Mouse (Mus musculus): ENCODE results near the gene Elmo1. TPM values are rescaled to one million over a fixed set of nuclear protein-coding genes. Genes with fewer than 3 reads are reported as not detected.

Elmo1 gene
- polyA plus RNA-seq, 1 experiment = 16.1 TPM

DNA sequence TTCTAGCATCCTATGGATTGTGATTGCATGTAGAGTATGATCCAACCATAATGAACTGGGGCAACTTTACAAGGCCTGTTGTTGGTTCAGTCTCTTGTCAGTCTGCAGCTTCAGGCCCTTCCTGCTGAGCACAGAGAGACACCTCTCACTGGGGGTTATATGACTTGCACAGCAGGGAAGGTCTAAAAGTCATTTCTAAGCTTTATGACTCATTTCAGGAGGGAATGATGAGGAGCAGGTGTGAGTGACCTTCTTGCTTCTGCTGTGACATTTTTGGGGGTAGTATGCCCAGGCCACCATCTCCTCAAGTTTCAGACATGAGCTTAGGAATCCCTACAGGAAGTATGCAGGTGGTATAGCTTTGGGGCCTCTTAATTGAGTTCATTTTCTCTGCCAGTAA is 46.4 kb downstream of the Elmo1 start:
- no peak overlapping the region for H3K27ac ChIP-seq (ENCODE audit: insufficient read depth, low read length)
- no peak overlapping the region for H3K4me3 ChIP-seq (ENCODE audit: low read depth, low read length)
- H3K36me3 ChIP-seq (ENCODE audit: control insufficient read depth, insufficient read depth, low read length, poor library complexity, severe bottlenecking) = no peaks in the 10 kb centered on the region
- peaks cover 5% of the 10 kb centered on the region; the same call in 1 of the 2 replicates for H3K9me3 ChIP-seq (replicated peaks; ENCODE audit: control insufficient read depth, insufficient read depth, low read length, poor library complexity, severe bottlenecking)
- H3K4me1 ChIP-seq (ENCODE audit: control insufficient read depth, insufficient read depth, low read length) = peaks cover 6% of the 10 kb centered on the region
- H3K9ac ChIP-seq (ENCODE audit: low read depth, poor library complexity, severe bottlenecking) = no peak overlapping the region
- TF ChIP-seq POLR2A (IDR thresholded peaks at IDR 0.05; ENCODE audit: insufficient read depth, low read length) (no peak), EP300 (IDR thresholded peaks at IDR 0.05; ENCODE audit: insufficient read depth, low read depth, low read length) (no peak), CTCF (IDR thresholded peaks at IDR 0.05; ENCODE audit: low read depth, low read length) (no peak)
- H3K27me3 ChIP-seq (ENCODE audit: control insufficient read depth, insufficient read depth, low read length, poor library complexity, severe bottlenecking) = no peaks in the 10 kb centered on the region

GRCm38 (mm10) chr13:20138466-20138865 is 48.1 kb downstream of the Elmo1 start:
- no peak overlapping the region for H3K9ac ChIP-seq (ENCODE audit: low read depth, poor library complexity, severe bottlenecking)
- peaks cover 2% of the 10 kb centered on the region for H3K4me1 ChIP-seq (ENCODE audit: control insufficient read depth, insufficient read depth, low read length)
- H3K27me3 ChIP-seq (ENCODE audit: control insufficient read depth, insufficient read depth, low read length, poor library complexity, severe bottlenecking) = no peaks in the 10 kb centered on the region
- TF ChIP-seq POLR2A (IDR thresholded peaks at IDR 0.05; ENCODE audit: insufficient read depth, low read length) (no peak), CTCF (IDR thresholded peaks at IDR 0.05; ENCODE audit: low read depth, low read length) (no peak), EP300 (IDR thresholded peaks at IDR 0.05; ENCODE audit: insufficient read depth, low read depth, low read length) (no peak)
- no peaks in the 10 kb centered on the region for H3K36me3 ChIP-seq (ENCODE audit: control insufficient read depth, insufficient read depth, low read length, poor library complexity, severe bottlenecking)
- peaks cover 5% of the 10 kb centered on the region; the same call in 1 of the 2 replicates for H3K9me3 ChIP-seq (replicated peaks; ENCODE audit: control insufficient read depth, insufficient read depth, low read length, poor library complexity, severe bottlenecking)
- no peak overlapping the region for H3K27ac ChIP-seq (ENCODE audit: insufficient read depth, low read length)
- no peak overlapping the region for H3K4me3 ChIP-seq (ENCODE audit: low read depth, low read length)

DNA sequence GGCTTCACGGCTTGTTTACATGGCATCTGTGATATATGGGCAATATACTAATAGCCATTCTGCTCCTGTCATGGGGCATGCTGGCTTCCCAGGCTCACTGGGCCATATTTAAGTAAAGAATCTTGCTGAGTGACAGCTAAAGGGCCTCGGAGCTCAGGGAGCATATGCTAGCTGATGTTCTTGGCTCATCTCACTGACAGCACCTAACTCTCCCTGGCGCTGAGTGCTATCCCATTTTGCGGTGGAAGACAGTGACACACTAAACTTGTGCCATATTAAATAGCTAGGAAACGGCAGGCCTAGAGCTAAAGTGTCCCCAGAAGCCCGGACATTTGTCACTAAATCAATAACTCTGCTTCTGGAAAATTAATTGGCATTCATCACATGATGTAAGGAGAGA is 48.7 kb downstream of the Elmo1 start:
- Histone ChIP-seq H3K9ac (ENCODE audit: low read depth, poor library complexity, severe bottlenecking) (no peak overlapping the region), H3K27me3 (ENCODE audit: control insufficient read depth, insufficient read depth, low read length, poor library complexity, severe bottlenecking) (no peaks in the 10 kb centered on the region), H3K4me3 (ENCODE audit: low read depth, low read length) (no peak overlapping the region), H3K27ac (ENCODE audit: insufficient read depth, low read length) (no peak overlapping the region), H3K9me3 (replicated peaks; ENCODE audit: control insufficient read depth, insufficient read depth, low read length, poor library complexity, severe bottlenecking) (peaks cover 5% of the 10 kb centered on the region; the same call in 1 of the 2 replicates), H3K4me1 (ENCODE audit: control insufficient read depth, insufficient read depth, low read length) (no peaks in the 10 kb centered on the region), H3K36me3 (ENCODE audit: control insufficient read depth, insufficient read depth, low read length, poor library complexity, severe bottlenecking) (no peaks in the 10 kb centered on the region)
- TF ChIP-seq EP300 (IDR thresholded peaks at IDR 0.05; ENCODE audit: insufficient read depth, low read depth, low read length) (no peak), CTCF (IDR thresholded peaks at IDR 0.05; ENCODE audit: low read depth, low read length) (no peak), POLR2A (IDR thresholded peaks at IDR 0.05; ENCODE audit: insufficient read depth, low read length) (no peak)

DNA sequence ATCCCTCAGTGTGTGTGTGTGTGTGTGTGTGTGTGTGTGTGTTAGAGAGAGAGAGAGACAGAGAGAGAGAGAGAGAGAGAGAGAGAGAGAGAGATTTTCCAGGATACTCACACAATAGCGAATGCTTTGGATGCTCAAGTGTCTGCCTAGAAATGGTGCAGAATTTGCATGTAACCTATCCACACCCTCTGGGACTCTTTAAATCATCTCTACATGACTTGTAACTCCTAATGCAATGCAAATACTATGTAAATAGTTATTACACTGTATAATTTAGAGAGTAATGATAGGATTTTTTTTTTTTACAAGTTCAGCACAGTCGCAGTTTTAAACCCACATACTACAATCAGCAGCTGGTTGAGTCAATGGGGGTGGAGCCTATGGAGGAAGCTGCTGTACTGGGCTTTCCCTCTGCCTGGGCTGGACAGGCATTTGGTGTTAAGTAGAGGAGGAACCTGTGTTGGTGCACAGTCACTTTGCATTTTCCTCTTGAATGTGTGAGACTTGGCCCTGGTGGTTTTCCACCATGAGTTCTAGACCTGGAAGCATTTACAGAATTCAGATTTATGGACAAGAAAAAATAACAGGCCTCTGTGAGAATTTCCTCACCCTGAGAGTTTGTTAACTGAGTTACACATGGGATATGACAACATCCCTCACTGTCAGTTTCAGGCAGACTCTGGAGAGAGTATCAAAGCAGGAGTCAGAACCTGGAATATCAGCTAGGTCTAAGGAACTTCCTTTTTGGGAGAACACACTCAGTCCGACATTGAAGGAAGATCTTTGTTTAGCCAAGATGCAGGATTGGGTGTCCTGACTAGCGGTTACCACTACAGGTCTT is 49.6 kb downstream of the Elmo1 start:
- Histone ChIP-seq H3K4me3 (ENCODE audit: low read depth, low read length) (no peak overlapping the region), H3K4me1 (ENCODE audit: control insufficient read depth, insufficient read depth, low read length) (no peaks in the 10 kb centered on the region), H3K27me3 (ENCODE audit: control insufficient read depth, insufficient read depth, low read length, poor library complexity, severe bottlenecking) (no peaks in the 10 kb centered on the region), H3K36me3 (ENCODE audit: control insufficient read depth, insufficient read depth, low read length, poor library complexity, severe bottlenecking) (no peaks in the 10 kb centered on the region), H3K27ac (ENCODE audit: insufficient read depth, low read length) (no peak overlapping the region), H3K9ac (ENCODE audit: low read depth, poor library complexity, severe bottlenecking) (no peak overlapping the region), H3K9me3 (replicated peaks; ENCODE audit: control insufficient read depth, insufficient read depth, low read length, poor library complexity, severe bottlenecking) (peaks cover 5% of the 10 kb centered on the region; the same call in 1 of the 2 replicates)
- TF ChIP-seq CTCF (IDR thresholded peaks at IDR 0.05; ENCODE audit: low read depth, low read length) (no peak), EP300 (IDR thresholded peaks at IDR 0.05; ENCODE audit: insufficient read depth, low read depth, low read length) (no peak), POLR2A (IDR thresholded peaks at IDR 0.05; ENCODE audit: insufficient read depth, low read length) (no peak)

GRCm38 (mm10) chr13:20142637-20143036 is 52.2 kb downstream of the Elmo1 start:
- Histone ChIP-seq H3K4me1 (ENCODE audit: control insufficient read depth, insufficient read depth, low read length) (peaks cover 2% of the 10 kb centered on the region), H3K36me3 (ENCODE audit: control insufficient read depth, insufficient read depth, low read length, poor library complexity, severe bottlenecking) (no peaks in the 10 kb centered on the region), H3K9me3 (replicated peaks; ENCODE audit: control insufficient read depth, insufficient read depth, low read length, poor library complexity, severe bottlenecking) (no peaks in the 10 kb centered on the region), H3K27me3 (ENCODE audit: control insufficient read depth, insufficient read depth, low read length, poor library complexity, severe bottlenecking) (no peaks in the 10 kb centered on the region), H3K4me3 (ENCODE audit: low read depth, low read length) (no peak overlapping the region), H3K9ac (ENCODE audit: low read depth, poor library complexity, severe bottlenecking) (no peak overlapping the region), H3K27ac (ENCODE audit: insufficient read depth, low read length) (no peak overlapping the region)
- no peak for TF ChIP-seq POLR2A (IDR thresholded peaks at IDR 0.05; ENCODE audit: insufficient read depth, low read length)
- no peak for TF ChIP-seq CTCF (IDR thresholded peaks at IDR 0.05; ENCODE audit: low read depth, low read length)
- no peak for TF ChIP-seq EP300 (IDR thresholded peaks at IDR 0.05; ENCODE audit: insufficient read depth, low read depth, low read length)

GRCm38 (mm10) chr13:20146848-20147247 is 56.5 kb downstream of the Elmo1 start:
- Histone ChIP-seq H3K9ac (ENCODE audit: low read depth, poor library complexity, severe bottlenecking) (no peak overlapping the region), H3K27me3 (ENCODE audit: control insufficient read depth, insufficient read depth, low read length, poor library complexity, severe bottlenecking) (no peaks in the 10 kb centered on the region), H3K27ac (ENCODE audit: insufficient read depth, low read length) (no peak overlapping the region), H3K4me3 (ENCODE audit: low read depth, low read length) (no peak overlapping the region), H3K36me3 (ENCODE audit: control insufficient read depth, insufficient read depth, low read length, poor library complexity, severe bottlenecking) (no peaks in the 10 kb centered on the region), H3K9me3 (replicated peaks; ENCODE audit: control insufficient read depth, insufficient read depth, low read length, poor library complexity, severe bottlenecking) (no peaks in the 10 kb centered on the region), H3K4me1 (ENCODE audit: control insufficient read depth, insufficient read depth, low read length) (peaks cover 2% of the 10 kb centered on the region)
- no peak for TF ChIP-seq POLR2A (IDR thresholded peaks at IDR 0.05; ENCODE audit: insufficient read depth, low read length)
- no peak for TF ChIP-seq CTCF (IDR thresholded peaks at IDR 0.05; ENCODE audit: low read depth, low read length)
- no peak for TF ChIP-seq EP300 (IDR thresholded peaks at IDR 0.05; ENCODE audit: insufficient read depth, low read depth, low read length)

All from ES-Bruce4 (cell line).